Mouse (Mus musculus) C2C12 (cell line): ENCODE measurements around the gene Arhgef17.

ENCODE experiments used
- CEBPB ChIP-seq: IDR thresholded peaks from one replicate; pipeline ENCODE4 v1.6.1; 2011; ENCODE audit warnings: low read depth, mild to moderate bottlenecking, control low read depth, moderate library complexity
- CTCF ChIP-seq: IDR thresholded peaks from one replicate; pipeline ENCODE4 v1.5.1; 2011; ENCODE audit not compliant: control insufficient read depth, insufficient read depth, insufficient read length
- MAX ChIP-seq: IDR thresholded peaks from one replicate; pipeline ENCODE4 v1.6.1; 2011; ENCODE audit warnings: mild to moderate bottlenecking, control low read depth
- MYOD1 ChIP-seq: IDR thresholded peaks from one replicate; pipeline ENCODE4 v1.6.1; 2011; ENCODE audit warnings: low read depth; ENCODE audit not compliant: control insufficient read depth, insufficient read length
- USF1 ChIP-seq: IDR thresholded peaks from one replicate; pipeline ENCODE4 v1.6.1; 2011; ENCODE audit warnings: low read depth, mild to moderate bottlenecking, control low read depth, moderate library complexity

DNA sequence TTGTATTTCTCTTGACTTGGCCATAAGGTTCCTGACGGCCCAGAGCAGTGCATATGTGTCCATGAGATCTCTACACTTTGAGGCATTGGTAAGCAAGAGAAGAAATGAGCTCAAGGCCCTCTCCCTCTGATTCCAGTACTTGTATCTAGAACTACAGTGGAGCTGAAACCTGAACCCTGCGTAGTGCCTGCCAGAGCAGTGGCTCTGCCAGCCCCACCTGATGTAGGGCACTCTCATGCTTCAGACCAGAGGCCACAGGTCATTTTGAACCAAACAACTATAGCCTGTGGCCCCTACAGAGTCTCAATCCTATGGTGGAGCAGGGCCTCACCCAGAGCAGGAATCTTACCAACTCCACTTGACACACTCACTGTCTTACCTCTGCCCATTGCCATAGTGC lies 82.4 kb downstream of the Arhgef17 start:
- TF ChIP-seq CTCF (no peak), USF1 (no peak), CEBPB (no peak), MAX (no peak), MYOD1 (no peak)
